Comparison of ENCODE assay signal across 8 mouse cellular contexts in genomic region chr6:120592705-120593104, GRCm38 (mm10).
A peak's percentile ranks its signal among the peaks of the same experiment; 100 is the strongest.
DNase-seq lines count a peak whose midpoint lies in the region; ATAC-seq and TF ChIP-seq lines count a peak whose summit lies in the region.

No protein-coding gene starts in this region.

- H3K27me3 ChIP-seq in lung, embryonic 16.5 days (ENCODE audit: control insufficient read depth, insufficient read depth, low read depth, low read length): no peaks in the 10 kb centered on the region
- H3K27me3 ChIP-seq in forebrain, postnatal 0 days (ENCODE audit: insufficient read depth, low read length): no peaks in the 10 kb centered on the region
- H3K27me3 ChIP-seq in midbrain, postnatal 0 days (ENCODE audit: insufficient read depth, low read length): no peaks in the 10 kb centered on the region

- 42% methylated on average over 7 of the region's 7 CpGs for WGBS in lung, embryonic 16.5 days
- 51% methylated on average over 7 of the region's 7 CpGs for WGBS in lung, adult 2 months
- 29% methylated on average over 7 of the region's 7 CpGs for WGBS in forebrain, postnatal 0 days
- WGBS in midbrain, postnatal 0 days: 42% methylated on average over 7 of the region's 7 CpGs

- H3K4me3 ChIP-seq in gastrocnemius, adult 2 months: peak overlapping the region; percentile 50
- H3K4me3 ChIP-seq in lung, embryonic 16.5 days (ENCODE audit: low read length): no peak overlapping the region
- H3K4me3 ChIP-seq in lung, adult 2 months (replicated peaks; ENCODE audit: extremely low read depth, low read depth, low read length): no peak overlapping the region
- H3K4me3 ChIP-seq in forebrain, postnatal 0 days (ENCODE audit: low read depth, low read length): no peak overlapping the region
- no peak overlapping the region for H3K4me3 ChIP-seq in midbrain, postnatal 0 days (ENCODE audit: low read depth, low read length)

- H3K27ac ChIP-seq in gastrocnemius, adult 2 months: peak overlapping the region; percentile 90
- no peak overlapping the region for H3K27ac ChIP-seq in lung, embryonic 16.5 days (ENCODE audit: low read length)
- no peak overlapping the region for H3K27ac ChIP-seq in forebrain, postnatal 0 days (ENCODE audit: low read depth, low read length)
- H3K27ac ChIP-seq in midbrain, postnatal 0 days (ENCODE audit: low read depth, low read length): no peak overlapping the region

- ATAC-seq in lung, embryonic 16.5 days (ENCODE audit: low read depth): no peak
- peak; percentile 43; the same call in 1 of the 2 replicates for ATAC-seq in forebrain, postnatal 0 days
- ATAC-seq in midbrain, postnatal 0 days (ENCODE audit: low FRiP score): no peak
- ATAC-seq in CD4-positive, CD25-positive, alpha-beta regulatory T cell, adult 4 months: no peak

- no peaks in the 10 kb centered on the region for H3K9me3 ChIP-seq in lung, embryonic 16.5 days (ENCODE audit: control insufficient read depth, low read length)
- H3K9me3 ChIP-seq in forebrain, postnatal 0 days (ENCODE audit: low read length): no peaks in the 10 kb centered on the region
- no peaks in the 10 kb centered on the region for H3K9me3 ChIP-seq in midbrain, postnatal 0 days (ENCODE audit: low read length)

- intact Hi-C loops in gastrocnemius, adult 2 months (cut with DNase I): loop anchor here (5.0 to 10.0 kb wide), 2 partner anchors 75 to 232 kb away; partner anchors contain the start of genes Atp6v1e1 and Cecr2

- no peaks in the 10 kb centered on the region for H3K36me3 ChIP-seq in lung, embryonic 16.5 days (ENCODE audit: control insufficient read depth, insufficient read depth, low read length)
- no peaks in the 10 kb centered on the region for H3K36me3 ChIP-seq in forebrain, postnatal 0 days (ENCODE audit: insufficient read depth)
- H3K36me3 ChIP-seq in midbrain, postnatal 0 days (ENCODE audit: insufficient read depth, low read length): no peaks in the 10 kb centered on the region

- no peak for TF ChIP-seq CTCF in gastrocnemius, adult 2 months (IDR thresholded peaks at IDR 0.05)
- TF ChIP-seq CTCF in lung, adult 2 months (IDR thresholded peaks at IDR 0.05; ENCODE audit: insufficient read depth, low read length): no peak
- no peak for TF ChIP-seq CTCF in forebrain, postnatal 0 days (IDR thresholded peaks at IDR 0.05; ENCODE audit: low read depth)
- TF ChIP-seq CTCF in midbrain, postnatal 0 days (IDR thresholded peaks at IDR 0.05): no peak

- TF ChIP-seq POLR2A in lung, adult 2 months (IDR thresholded peaks at IDR 0.05; ENCODE audit: borderline replicate concordance, extremely low read depth, low read depth, low read length): no peak

- no peak overlapping the region; the same call in 1 of the 2 replicates for H3K9ac ChIP-seq in lung, embryonic 16.5 days (ENCODE audit: low read length)
- H3K9ac ChIP-seq in forebrain, postnatal 0 days: no peak overlapping the region
- no peak overlapping the region for H3K9ac ChIP-seq in midbrain, postnatal 0 days (replicated peaks; ENCODE audit: low read length, poor library complexity, severe bottlenecking)

- H3K4me2 ChIP-seq in lung, embryonic 16.5 days (ENCODE audit: low read depth, low read length): peak overlapping the region; percentile 25; the same call in 1 of the 2 replicates
- H3K4me2 ChIP-seq in forebrain, postnatal 0 days (ENCODE audit: low read depth): no peak overlapping the region
- no peak overlapping the region for H3K4me2 ChIP-seq in midbrain, postnatal 0 days (ENCODE audit: low read depth, low read length, poor library complexity, severe bottlenecking)

- DNase-seq in gastrocnemius, adult 2 months: no peak
- no peak for DNase-seq in gastrocnemius, adult 18-20 months (ENCODE audit: low spot score)
- DNase-seq in lung, adult 2 months: no peak
- peak; percentile 23 for DNase-seq in forebrain, postnatal 0 days
- peak; percentile 30 for DNase-seq in midbrain, postnatal 0 days (ENCODE audit: low spot score)
- DNase-seq in spleen, postnatal 4 days (ENCODE audit: low spot score in 2 of 2): no peak

- H3K4me1 ChIP-seq in lung, embryonic 16.5 days (replicated peaks; ENCODE audit: control insufficient read depth, insufficient read depth, low read length): peaks cover 6% of the 10 kb centered on the region
- H3K4me1 ChIP-seq in lung, adult 2 months (ENCODE audit: control insufficient read depth, insufficient read depth, low read length): no peaks in the 10 kb centered on the region
- peaks cover 4% of the 10 kb centered on the region for H3K4me1 ChIP-seq in forebrain, postnatal 0 days (ENCODE audit: insufficient read depth)
- H3K4me1 ChIP-seq in midbrain, postnatal 0 days (ENCODE audit: insufficient read depth, low read length): no peaks in the 10 kb centered on the region

Comparison
In these comparisons a context has a peak if more than half of its experiments do, and no peak if none do; other contexts are left out.
1. DNase-seq: peak in forebrain, postnatal 0 days (single experiment) and midbrain, postnatal 0 days (single experiment); none in gastrocnemius, adult 2 months (single experiment), gastrocnemius, adult 18-20 months (single experiment), lung, adult 2 months (single experiment) and spleen, postnatal 4 days (0 of 2).